Mouse (Mus musculus): ENCODE data around the gene Ptpn6. TPM values are rescaled to one million over a fixed set of nuclear protein-coding genes. Genes with fewer than 3 reads are reported as not detected.

The Ptpn6 gene
- polyA plus RNA-seq, 1 experiment from 2014 or later, result 6.1 TPM

DNA sequence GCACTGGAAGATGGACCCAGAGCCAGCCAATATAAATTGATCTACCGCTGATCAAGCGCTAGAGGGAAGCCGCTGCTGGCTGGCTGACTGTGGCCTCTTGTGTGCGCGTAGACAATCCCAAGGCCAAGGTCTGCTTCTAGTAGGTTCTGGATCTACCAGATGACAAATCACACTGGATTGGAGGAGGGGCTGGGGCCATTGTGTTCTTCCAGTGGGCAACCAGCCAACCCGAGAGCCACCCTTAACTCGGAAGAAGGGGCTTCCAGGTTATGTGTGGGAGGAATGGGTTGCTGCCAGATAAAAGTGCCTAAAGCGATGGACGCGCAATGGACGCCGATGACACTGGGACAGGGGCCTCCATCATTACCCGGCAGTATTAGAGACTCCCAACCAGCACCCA, 20.5 kb downstream of the Ptpn6 start:
- H3K4me3 ChIP-seq, result no peak overlapping the region

DNA sequence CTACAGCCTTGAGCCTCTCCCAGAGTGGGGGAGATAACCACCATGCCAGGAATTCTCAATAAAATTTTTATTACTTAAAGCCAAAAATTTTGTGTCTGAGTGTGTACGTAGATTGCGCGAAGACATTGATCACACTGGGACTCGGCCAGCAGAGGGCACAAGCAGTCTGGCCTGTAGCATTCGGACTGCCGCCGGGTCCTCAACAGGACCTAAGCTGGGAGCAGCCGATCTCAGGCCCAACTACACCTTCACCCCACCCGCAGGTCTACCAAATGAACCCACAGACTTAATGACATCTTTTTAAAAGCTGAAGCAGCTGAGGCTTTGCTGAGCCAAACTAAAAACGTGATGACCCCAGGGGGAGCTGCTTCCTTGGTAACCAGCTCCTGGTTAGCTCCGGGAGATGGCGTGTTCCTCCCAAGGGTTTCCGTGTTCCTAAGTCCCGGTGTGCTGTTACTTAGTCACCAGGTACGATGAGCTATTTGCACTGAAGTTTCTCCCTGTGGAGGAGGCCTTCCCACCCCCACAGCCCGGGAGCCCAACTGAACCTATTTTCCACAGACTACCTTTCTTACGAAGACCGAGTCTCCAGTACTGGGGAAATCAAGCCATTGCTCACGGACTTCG, 21.5 kb downstream of the Ptpn6 start:
- DNase-seq (ENCODE audit: low spot score), result peak; percentile 62
- peaks cover 35% of the 10 kb centered on the region for H3K4me1 ChIP-seq
- H3K4me3 ChIP-seq, result no peak overlapping the region
- no peaks in the 10 kb centered on the region for H3K27me3 ChIP-seq (ENCODE audit: low read depth, poor library complexity, severe bottlenecking)
- peaks cover 50% of the 10 kb centered on the region for H3K36me3 ChIP-seq
- WGBS, result 77% methylated on average over 20 of the region's 20 CpGs
- H3K9me3 ChIP-seq (replicated peaks), result no peaks in the 10 kb centered on the region
- no peak overlapping the region for H3K27ac ChIP-seq (replicated peaks)

More for the DNA sequence above, 20.5 kb downstream of the Ptpn6 start:
- Histone ChIP-seq H3K27me3 (ENCODE audit: low read depth, poor library complexity, severe bottlenecking) (no peaks in the 10 kb centered on the region), H3K9me3 (replicated peaks) (no peaks in the 10 kb centered on the region), H3K27ac (replicated peaks) (no peak overlapping the region), H3K36me3 (peaks cover 50% of the 10 kb centered on the region), H3K4me1 (peaks cover 31% of the 10 kb centered on the region)
- WGBS, result 81% methylated on average over 13 of the region's 13 CpGs
- no peak for DNase-seq (ENCODE audit: low spot score)

DNA sequence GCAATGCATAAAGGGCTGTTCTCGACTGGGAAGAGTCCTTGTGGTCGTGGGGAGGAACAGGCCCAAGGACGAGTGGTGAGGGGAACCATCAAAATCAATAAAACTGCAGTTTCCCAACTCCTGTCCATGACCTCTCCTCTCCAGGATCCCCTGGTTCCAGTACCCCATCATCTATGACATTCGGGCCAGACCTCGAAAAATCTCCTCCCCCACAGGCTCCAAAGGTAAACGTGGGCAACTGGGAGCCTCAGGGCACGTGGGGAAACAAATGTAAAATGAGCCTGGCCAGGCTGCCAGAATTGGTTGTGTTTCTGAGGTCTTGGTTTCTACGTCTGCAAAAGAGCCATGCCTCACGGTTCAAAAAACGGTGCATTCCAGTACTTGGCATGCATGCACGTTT, 25.6 kb downstream of the Ptpn6 start:
- 28% methylated on average over 11 of the region's 11 CpGs for WGBS
- Histone ChIP-seq H3K4me1 (peaks cover 44% of the 10 kb centered on the region), H3K36me3 (peaks cover 74% of the 10 kb centered on the region), H3K4me3 (peak overlapping the region; percentile 92), H3K9me3 (replicated peaks) (no peaks in the 10 kb centered on the region), H3K27ac (replicated peaks) (peak overlapping the region; percentile 92), H3K27me3 (ENCODE audit: low read depth, poor library complexity, severe bottlenecking) (no peaks in the 10 kb centered on the region)
- DNase-seq (ENCODE audit: low spot score), result no peak

DNA sequence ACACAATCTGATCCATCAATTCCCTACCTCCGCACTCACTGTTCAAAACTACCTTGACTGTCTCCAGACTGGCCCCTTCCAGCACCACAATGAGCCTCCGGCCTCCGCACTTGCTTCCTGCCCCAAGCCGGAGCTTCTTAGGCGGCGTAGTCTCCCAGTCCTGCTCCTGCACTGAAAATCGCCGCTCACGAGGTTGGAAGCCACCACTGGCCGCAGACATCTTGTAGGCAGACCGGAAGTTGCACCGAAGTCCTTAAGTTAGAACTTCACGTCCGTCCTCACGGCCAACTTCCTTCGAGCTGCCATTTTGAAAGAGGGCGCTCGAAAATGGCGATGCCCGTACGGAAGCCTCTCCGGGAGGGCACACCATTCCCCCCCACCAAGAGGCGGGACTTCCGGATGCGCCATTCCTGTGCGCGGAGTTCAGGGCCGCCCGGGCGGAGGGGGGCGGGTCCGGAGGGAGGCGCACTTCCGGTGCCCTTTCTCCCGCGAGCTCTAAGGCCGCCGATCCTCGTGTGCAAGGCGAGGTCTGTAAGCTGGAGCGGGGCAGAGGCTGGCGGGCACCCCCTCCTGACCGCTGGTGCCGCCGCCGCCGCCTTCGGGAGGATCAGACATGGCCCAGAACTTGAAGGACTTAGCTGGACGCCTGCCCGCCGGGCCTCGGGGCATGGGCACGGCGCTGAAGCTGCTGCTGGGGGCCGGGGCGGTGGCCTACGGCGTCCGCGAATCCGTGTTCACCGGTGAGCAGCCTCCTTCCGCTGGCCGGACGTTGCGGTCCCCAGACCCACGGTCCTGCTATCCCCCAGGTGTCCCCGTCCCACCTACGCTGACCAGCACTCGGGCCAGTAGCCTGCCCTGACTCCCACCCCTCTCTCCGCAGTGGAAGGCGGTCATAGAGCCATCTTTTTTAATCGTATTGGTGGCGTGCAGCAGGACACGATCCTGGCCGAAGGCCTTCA, 26.4 kb downstream of the Ptpn6 start, which contains the start of the genes Emg1 and Phb2:
TSS of gene Emg1 (minus strand) at position 355 of the 959 bp plus-strand sequence.
TSS of gene Phb2 (plus strand) at position 513 of the 959 bp plus-strand sequence.
- peak within 1 kb of the TSS; percentile 92 for H3K27ac ChIP-seq (replicated peaks)
- H3K4me3 ChIP-seq, result peak within 1 kb of the TSS; percentile 92
- DNase-seq (ENCODE audit: low spot score), result peak; percentile 99
- no peaks in the 10 kb centered on the region for H3K27me3 ChIP-seq (ENCODE audit: low read depth, poor library complexity, severe bottlenecking)
- WGBS, result under 1% methylated on average over 76 of the region's 76 CpGs
- H3K4me1 ChIP-seq, result peaks cover 44% of the 10 kb centered on the region
- H3K36me3 ChIP-seq, result peaks cover 74% of the 10 kb centered on the region
- H3K9me3 ChIP-seq (replicated peaks), result no peaks in the 10 kb centered on the region

DNA sequence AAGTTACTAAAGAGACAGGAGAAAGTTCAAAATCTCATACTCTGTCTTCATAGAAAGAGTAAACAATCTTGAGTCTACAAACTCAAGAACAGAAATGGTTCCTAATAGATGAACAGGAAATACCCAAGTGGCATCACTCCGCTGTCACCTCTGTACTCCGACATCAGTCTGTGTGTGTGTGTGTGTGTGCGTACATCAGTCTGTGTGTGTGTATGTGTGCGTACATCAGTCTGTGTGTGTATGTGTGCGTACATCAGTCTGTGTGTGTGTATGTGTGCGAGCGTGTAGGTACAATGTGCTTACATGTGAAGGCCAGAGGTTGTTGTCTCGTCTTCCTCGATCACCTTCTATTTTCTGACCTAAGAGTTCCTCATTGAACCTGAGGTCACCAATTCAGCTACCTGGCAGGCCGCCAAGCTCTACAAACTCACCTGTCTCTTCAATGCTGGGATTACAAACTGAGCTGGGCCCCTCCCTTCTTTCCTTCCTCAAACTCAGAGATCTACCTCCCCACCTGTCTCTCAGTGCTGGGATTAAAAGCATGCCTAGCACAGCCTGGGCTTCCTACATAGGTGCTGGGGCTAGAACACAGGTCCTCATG, 30.1 kb downstream of the Ptpn6 start:
- no peak overlapping the region for H3K4me3 ChIP-seq
- H3K9me3 ChIP-seq (replicated peaks), result no peaks in the 10 kb centered on the region
- peaks cover 29% of the 10 kb centered on the region for H3K4me1 ChIP-seq
- DNase-seq (ENCODE audit: low spot score), result no peak
- no peak overlapping the region for H3K27ac ChIP-seq (replicated peaks)
- H3K27me3 ChIP-seq (ENCODE audit: low read depth, poor library complexity, severe bottlenecking), result no peaks in the 10 kb centered on the region
- H3K36me3 ChIP-seq, result peaks cover 75% of the 10 kb centered on the region
- WGBS, result 95% methylated on average over 10 of the region's 10 CpGs

DNA sequence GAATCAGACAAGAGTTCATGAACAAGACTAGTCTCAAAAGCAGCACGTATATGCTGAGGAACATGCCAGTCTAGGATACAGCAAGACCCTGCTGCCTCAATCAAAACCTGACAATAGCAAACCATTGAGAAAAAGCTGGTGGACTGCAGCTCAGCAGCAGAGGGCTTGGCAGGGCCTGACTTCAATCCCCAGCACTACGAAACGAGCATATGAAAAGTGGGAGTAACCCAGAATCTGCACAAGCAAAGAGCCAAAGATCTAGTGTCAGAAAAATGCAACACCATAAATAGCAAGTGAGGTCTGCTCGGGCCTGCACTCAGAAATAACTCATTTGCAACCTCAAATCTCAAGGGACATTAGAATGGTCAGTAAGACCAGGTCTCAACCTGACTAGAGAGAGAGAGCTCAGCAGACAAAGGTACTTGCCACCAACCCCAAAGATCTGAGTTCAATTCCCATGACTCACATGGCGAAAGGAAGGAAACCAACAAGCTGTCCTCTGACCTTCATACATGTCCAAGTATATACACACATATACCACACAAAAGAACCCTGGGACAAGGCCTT, 32.4 kb downstream of the Ptpn6 start:
- H3K4me1 ChIP-seq, result peaks cover 19% of the 10 kb centered on the region
- H3K4me3 ChIP-seq, result no peak overlapping the region
- H3K27ac ChIP-seq (replicated peaks), result no peak overlapping the region
- H3K27me3 ChIP-seq (ENCODE audit: low read depth, poor library complexity, severe bottlenecking), result no peaks in the 10 kb centered on the region
- no peak for DNase-seq (ENCODE audit: low spot score)
- no peaks in the 10 kb centered on the region for H3K9me3 ChIP-seq (replicated peaks)
- H3K36me3 ChIP-seq, result peaks cover 97% of the 10 kb centered on the region
- 87% methylated on average over 5 of the region's 5 CpGs for WGBS

DNA sequence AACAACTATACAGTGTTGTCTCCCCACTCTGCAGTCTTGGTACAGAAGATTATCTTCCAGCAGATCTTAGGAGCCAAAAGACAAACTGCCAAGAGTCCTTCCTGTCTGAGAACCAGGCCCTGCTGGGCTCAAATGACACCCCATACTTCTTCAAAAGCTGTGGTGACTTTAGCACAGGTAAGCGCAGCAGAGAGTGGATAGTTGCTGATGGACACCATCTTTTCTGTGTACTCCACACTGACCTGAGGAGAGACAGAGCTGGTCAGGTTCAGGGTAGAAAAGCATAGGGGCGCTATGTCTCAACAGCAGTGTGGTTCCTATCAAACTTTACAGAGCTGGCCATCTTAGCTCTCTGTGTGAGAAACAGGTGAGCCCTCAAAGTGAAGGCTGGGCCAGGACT, 34.1 kb downstream of the Ptpn6 start:
- Histone ChIP-seq H3K27ac (replicated peaks) (no peak overlapping the region), H3K4me1 (peaks cover 2% of the 10 kb centered on the region), H3K36me3 (peaks cover 100% of the 10 kb centered on the region), H3K9me3 (replicated peaks) (no peaks in the 10 kb centered on the region), H3K27me3 (ENCODE audit: low read depth, poor library complexity, severe bottlenecking) (no peaks in the 10 kb centered on the region), H3K4me3 (no peak overlapping the region)
- DNase-seq (ENCODE audit: low spot score), result no peak
- WGBS, result 88% methylated on average over 2 of the region's 2 CpGs

DNA sequence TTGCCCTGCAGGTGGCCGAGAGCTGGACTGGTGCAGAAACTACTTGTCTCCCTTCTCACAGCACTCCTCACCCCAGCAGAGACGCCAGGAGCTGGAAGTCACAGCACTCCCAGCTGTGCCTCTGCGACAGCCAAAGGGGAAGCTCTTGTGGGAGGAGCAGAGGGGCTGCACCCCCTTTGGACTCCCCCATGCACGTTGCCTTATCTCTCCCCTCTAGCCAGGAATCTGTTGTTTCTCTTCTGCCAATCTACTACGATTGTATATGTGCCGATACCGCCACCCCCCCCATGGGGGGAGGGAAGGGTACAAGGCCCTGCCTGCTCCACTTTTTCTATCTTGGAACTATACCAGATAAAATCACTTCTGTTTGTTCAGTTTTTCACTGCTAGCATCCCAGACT, 34.7 kb downstream of the Ptpn6 start:
- Histone ChIP-seq H3K27me3 (ENCODE audit: low read depth, poor library complexity, severe bottlenecking) (no peaks in the 10 kb centered on the region), H3K36me3 (peaks cover 99% of the 10 kb centered on the region), H3K27ac (replicated peaks) (no peak overlapping the region), H3K9me3 (replicated peaks) (no peaks in the 10 kb centered on the region), H3K4me3 (no peak overlapping the region), H3K4me1 (no peaks in the 10 kb centered on the region)
- WGBS, result 79% methylated on average over 7 of the region's 7 CpGs
- no peak for DNase-seq (ENCODE audit: low spot score)

DNA sequence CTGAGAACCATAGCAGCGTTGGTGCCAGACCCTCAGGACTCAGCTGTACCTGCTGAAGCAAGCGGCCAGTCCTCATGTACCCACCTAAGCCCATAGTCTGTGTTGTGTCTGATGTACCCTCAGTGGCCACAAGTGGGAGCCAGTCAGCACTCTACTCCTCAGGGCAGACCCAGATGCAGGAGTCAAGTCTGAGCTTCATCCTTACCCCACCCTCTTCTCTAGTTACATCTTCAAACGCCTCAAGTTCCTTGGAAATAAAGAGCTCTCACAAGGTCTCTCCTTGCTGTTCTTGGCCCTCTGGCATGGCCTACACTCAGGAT, 35.8 kb downstream of the Ptpn6 start:
- 53% methylated on average over 3 of the region's 3 CpGs for WGBS
- peaks cover 89% of the 10 kb centered on the region for H3K36me3 ChIP-seq

DNA sequence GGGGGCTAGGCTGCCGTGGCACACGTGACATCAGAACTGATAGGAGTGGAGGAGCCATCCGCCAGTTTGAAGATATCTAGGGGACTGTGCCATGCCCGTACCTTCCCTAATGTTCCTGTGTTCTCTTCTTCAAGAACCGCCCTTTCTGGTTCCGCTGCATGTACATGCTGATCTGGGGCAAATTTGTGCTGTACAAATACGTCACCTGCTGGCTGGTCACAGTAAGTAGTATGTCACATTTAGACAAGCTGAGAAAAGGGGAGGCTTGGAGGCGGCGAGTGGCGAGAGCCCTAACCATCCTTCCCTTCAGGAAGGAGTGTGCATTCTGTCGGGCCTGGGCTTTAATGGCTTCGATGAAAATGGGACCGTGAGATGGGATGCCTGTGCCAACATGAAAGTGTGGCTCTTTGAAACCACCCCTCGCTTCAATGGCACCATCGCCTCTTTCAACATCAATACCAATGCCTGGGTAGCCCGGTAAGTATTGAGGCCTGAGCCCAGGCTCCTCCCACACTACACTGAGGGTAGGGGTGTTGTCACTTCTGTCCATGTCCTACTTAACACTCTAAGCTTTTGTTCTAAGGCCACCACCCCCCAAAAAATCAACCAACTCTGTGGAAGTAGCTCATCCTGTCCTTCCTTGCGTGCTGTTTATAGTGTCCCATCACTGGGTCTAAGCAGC, 36.3 kb downstream of the Ptpn6 start:
- Histone ChIP-seq H3K27me3 (ENCODE audit: low read depth, poor library complexity, severe bottlenecking) (no peaks in the 10 kb centered on the region), H3K9me3 (replicated peaks) (no peaks in the 10 kb centered on the region), H3K4me1 (0 out of 2 replicates have a peak, but pooled peaks cover 4% of the 10 kb centered on the region), H3K36me3 (peaks cover 84% of the 10 kb centered on the region), H3K27ac (replicated peaks) (no peak overlapping the region), H3K4me3 (no peak overlapping the region)
- 94% methylated on average over 17 of the region's 17 CpGs for WGBS
- DNase-seq (ENCODE audit: low spot score), result no peak

More for the DNA sequence above, 35.8 kb downstream of the Ptpn6 start:
- Histone ChIP-seq H3K27ac (replicated peaks) (no peak overlapping the region), H3K9me3 (replicated peaks) (no peaks in the 10 kb centered on the region), H3K27me3 (ENCODE audit: low read depth, poor library complexity, severe bottlenecking) (no peaks in the 10 kb centered on the region), H3K4me1 (0 out of 2 replicates have a peak, but pooled peaks cover 4% of the 10 kb centered on the region), H3K4me3 (no peak overlapping the region)
- peak; percentile 61 for DNase-seq (ENCODE audit: low spot score)

DNA sequence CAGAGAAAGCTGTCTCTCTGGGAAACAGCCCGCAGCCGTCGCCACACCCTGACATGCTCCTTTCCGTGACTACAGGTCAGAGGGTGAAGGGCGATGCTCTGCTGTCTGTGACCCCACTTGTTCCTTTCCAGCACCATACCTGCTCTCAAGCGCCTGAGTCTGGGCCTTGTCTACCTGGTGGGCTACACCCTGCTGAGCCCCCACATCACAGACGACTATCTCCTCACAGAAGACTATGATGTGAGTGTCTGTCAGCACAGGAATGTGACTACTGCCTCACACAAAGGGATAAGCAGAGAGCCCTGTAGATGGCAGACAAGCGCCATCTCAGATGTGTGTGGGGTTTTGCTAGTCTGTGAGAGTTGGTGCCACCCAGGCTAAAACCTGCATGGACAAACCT, 37.2 kb downstream of the Ptpn6 start:
- Histone ChIP-seq H3K36me3 (peaks cover 75% of the 10 kb centered on the region), H3K9me3 (replicated peaks) (no peaks in the 10 kb centered on the region), H3K4me3 (no peak overlapping the region), H3K4me1 (0 out of 2 replicates have a peak, but pooled peaks cover 4% of the 10 kb centered on the region), H3K27me3 (ENCODE audit: low read depth, poor library complexity, severe bottlenecking) (no peaks in the 10 kb centered on the region), H3K27ac (replicated peaks) (no peak overlapping the region)
- DNase-seq (ENCODE audit: low spot score), result no peak
- WGBS, result 76% methylated on average over 8 of the region's 8 CpGs
